Mouse (Mus musculus): ENCODE measurements around the gene Wnt7a.

DNA sequence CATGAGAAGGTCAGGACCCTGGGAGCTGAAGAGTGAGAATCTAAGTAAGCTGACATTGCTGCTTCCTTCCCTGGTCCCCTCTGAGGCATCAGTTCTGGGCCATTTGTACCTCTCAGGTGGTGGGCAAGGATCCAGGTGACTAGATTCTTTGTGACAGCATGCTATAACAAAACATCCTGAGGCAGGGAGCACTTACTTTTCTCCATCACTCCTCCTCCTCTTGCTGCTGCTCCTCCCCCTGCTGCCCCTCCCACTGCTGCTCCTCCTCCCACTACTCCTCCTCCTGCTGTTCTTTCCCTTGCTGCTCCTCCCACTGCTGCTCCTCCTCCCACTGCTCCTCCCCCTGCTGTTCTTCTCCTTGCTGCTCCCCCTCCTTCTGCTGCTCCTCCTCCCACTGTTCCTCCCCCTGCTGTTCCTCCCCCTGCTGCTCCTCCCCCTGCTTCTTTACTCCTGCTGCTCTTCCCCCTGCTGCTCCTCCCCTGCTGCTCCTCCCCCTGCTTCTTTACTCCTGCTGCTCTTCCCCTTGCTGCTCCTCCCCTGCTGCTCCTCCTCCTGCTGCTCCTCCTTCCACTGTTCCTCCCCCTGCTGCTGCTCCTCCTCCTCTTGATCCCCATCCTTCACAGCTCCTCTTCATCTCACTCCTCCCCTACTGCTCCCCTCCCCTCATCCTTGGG, 39.1 kb downstream of the Wnt7a start:
- TF ChIP-seq POLR2A (IDR thresholded peaks at IDR 0.05; ENCODE audit: borderline replicate concordance, extremely low read depth, low read depth, low read length) (no peak), CTCF (IDR thresholded peaks at IDR 0.05; ENCODE audit: insufficient read depth, low read length) (no peak)
